In genomic region chr9:110743456-110744323, GRCm38 (mm10) we compare ENCODE assay signal across 7 mouse cellular contexts. TPM values are rescaled to one million over a fixed set of nuclear protein-coding genes. Genes with fewer than 3 reads are reported as not detected.
DNase-seq lines count a peak whose midpoint lies in the region; ATAC-seq and TF ChIP-seq lines count a peak whose summit lies in the region.

No protein-coding gene starts in this region.

- peaks cover 39% of the 10 kb centered on the region for H3K27me3 ChIP-seq in forebrain, postnatal 0 days (ENCODE audit: insufficient read depth, low read length)
- H3K27me3 ChIP-seq in kidney, embryonic 16.5 days (ENCODE audit: insufficient read depth, low read length), result no peaks in the 10 kb centered on the region; the same call in none of the 2 replicates
- peaks cover 23% of the 10 kb centered on the region for H3K27me3 ChIP-seq in midbrain, embryonic 11.5 days (ENCODE audit: control insufficient read depth, insufficient read depth, low read length)

- WGBS in forebrain, postnatal 0 days, result 4% methylated on average over 52 of the region's 63 CpGs
- WGBS in kidney, embryonic 16.5 days, result 5% methylated on average over 47 of the region's 63 CpGs
- 2% methylated on average over 50 of the region's 63 CpGs for WGBS in midbrain, embryonic 11.5 days

- H3K27ac ChIP-seq in forebrain, postnatal 0 days (ENCODE audit: low read depth, low read length), result no peak overlapping the region
- H3K27ac ChIP-seq in kidney, embryonic 16.5 days (ENCODE audit: low read length), result peak overlapping the region; percentile 85
- H3K27ac ChIP-seq in midbrain, embryonic 11.5 days (ENCODE audit: low read depth, low read length), result peak overlapping the region; percentile 44; the same call in 1 of the 2 replicates

- H3K9ac ChIP-seq in forebrain, postnatal 0 days, result peak overlapping the region; percentile 56
- peak overlapping the region; percentile 83 for H3K9ac ChIP-seq in kidney, embryonic 16.5 days (replicated peaks; ENCODE audit: low read length)
- peak overlapping the region; percentile 81 for H3K9ac ChIP-seq in midbrain, embryonic 11.5 days (ENCODE audit: low read length)

- peak; percentile 13; the same call in 1 of the 2 replicates for ATAC-seq in forebrain, postnatal 0 days
- peak; percentile 16; the same call in 1 of the 2 replicates for ATAC-seq in kidney, embryonic 16.5 days (ENCODE audit: low FRiP score, low TSS enrichment)
- peak; percentile 74 for ATAC-seq in midbrain, embryonic 11.5 days (ENCODE audit: low FRiP score)
- ATAC-seq in megakaryocyte-erythroid progenitor cell, adult 5-6 weeks (replicated peaks; ENCODE audit: low FRiP score, low TSS enrichment, poor library complexity, severe bottlenecking), result no peak

- 0 out of 2 replicates have a peak, but pooled peaks cover 8% of the 10 kb centered on the region for H3K4me1 ChIP-seq in forebrain, postnatal 0 days (ENCODE audit: insufficient read depth)
- H3K4me1 ChIP-seq in kidney, embryonic 16.5 days (ENCODE audit: insufficient read depth, low read length), result peaks cover 49% of the 10 kb centered on the region
- H3K4me1 ChIP-seq in midbrain, embryonic 11.5 days (ENCODE audit: control insufficient read depth, insufficient read depth, low read length), result peaks cover 9% of the 10 kb centered on the region

- peak; percentile 22 for DNase-seq in urinary bladder, postnatal 14 days (ENCODE audit: low spot score)
- DNase-seq in urinary bladder, postnatal 10 days (ENCODE audit: low spot score), result no peak
- no peak for DNase-seq in forebrain, postnatal 0 days
- peak; percentile 95 for DNase-seq in midbrain, embryonic 11.5 days (ENCODE audit: low spot score, missing footprints)
- no peak for DNase-seq in cerebellum, postnatal 36 days

- no peaks in the 10 kb centered on the region for H3K9me3 ChIP-seq in forebrain, postnatal 0 days (ENCODE audit: low read length)
- H3K9me3 ChIP-seq in kidney, embryonic 16.5 days (ENCODE audit: low read length), result no peaks in the 10 kb centered on the region
- H3K9me3 ChIP-seq in midbrain, embryonic 11.5 days (ENCODE audit: control insufficient read depth, low read length), result no peaks in the 10 kb centered on the region

- TF ChIP-seq CTCF in forebrain, postnatal 0 days (IDR thresholded peaks at IDR 0.05; ENCODE audit: low read depth), result no peak

- H3K4me2 ChIP-seq in forebrain, postnatal 0 days (ENCODE audit: low read depth), result peak overlapping the region; percentile 98
- H3K4me2 ChIP-seq in kidney, embryonic 16.5 days (replicated peaks; ENCODE audit: low read depth, low read length), result peak overlapping the region; percentile 85
- H3K4me2 ChIP-seq in midbrain, embryonic 11.5 days, result peak overlapping the region; percentile 92

- H3K36me3 ChIP-seq in forebrain, postnatal 0 days (ENCODE audit: insufficient read depth), result no peaks in the 10 kb centered on the region
- H3K36me3 ChIP-seq in kidney, embryonic 16.5 days (ENCODE audit: insufficient read depth, low read length), result no peaks in the 10 kb centered on the region; the same call in 1 of the 2 replicates
- H3K36me3 ChIP-seq in midbrain, embryonic 11.5 days (ENCODE audit: control insufficient read depth, insufficient read depth, low read length), result no peaks in the 10 kb centered on the region

- H3K4me3 ChIP-seq in forebrain, postnatal 0 days (ENCODE audit: low read depth, low read length), result peak overlapping the region; percentile 58
- peak overlapping the region; percentile 72 for H3K4me3 ChIP-seq in kidney, embryonic 16.5 days (ENCODE audit: low read length)
- H3K4me3 ChIP-seq in midbrain, embryonic 11.5 days (ENCODE audit: low read depth, low read length), result peak overlapping the region; percentile 68

RNA-seq across cellular contexts. Expression of gene Myl3, which starts 2.0 kb away (rescaled TPM):
- 0.69 and 0.76 TPM in 2 replicates for total RNA-seq in forebrain, postnatal 0 days (2014; rRNA removed)
- 0.99 and 1.1 TPM in 2 replicates for polyA plus RNA-seq in forebrain, postnatal 0 days (2015; fragmentation: Nextera tagmentation; extraction: Ambion mirVana)
- polyA plus RNA-seq in kidney, embryonic 16.5 days (2015; fragmentation: Nextera tagmentation; extraction: Ambion mirVana), result 1.5 and 3.6 TPM in 2 replicates
- 0.48 and 0.63 TPM in 2 replicates for polyA plus RNA-seq in midbrain, embryonic 11.5 days (2014; fragmentation: Nextera tagmentation; extraction: Ambion mirVana)
- total RNA-seq in megakaryocyte-erythroid progenitor cell, adult 5-6 weeks (2014; fragmentation: Nextera tagmentation), result not detected in 2 replicates
- total RNA-seq in megakaryocyte-erythroid progenitor cell, adult 5-6 weeks (2017), result not detected in 2 replicates

RNA-seq across cellular contexts. Expression of gene Pth1r, which starts 3.3 kb away (rescaled TPM):
- 11.4 and 14.2 TPM in 2 replicates for total RNA-seq in forebrain, postnatal 0 days (2014; rRNA removed)
- polyA plus RNA-seq in forebrain, postnatal 0 days (2015; fragmentation: Nextera tagmentation; extraction: Ambion mirVana), result 7.8 and 8.7 TPM in 2 replicates
- polyA plus RNA-seq in kidney, embryonic 16.5 days (2015; fragmentation: Nextera tagmentation; extraction: Ambion mirVana), result 98.8 and 108 TPM in 2 replicates
- 17.0 and 20.3 TPM in 2 replicates for polyA plus RNA-seq in midbrain, embryonic 11.5 days (2014; fragmentation: Nextera tagmentation; extraction: Ambion mirVana)
- total RNA-seq in megakaryocyte-erythroid progenitor cell, adult 5-6 weeks (2014; fragmentation: Nextera tagmentation), result not detected in 2 replicates
- total RNA-seq in megakaryocyte-erythroid progenitor cell, adult 5-6 weeks (2017), result not detected in 2 replicates

RNA-seq across cellular contexts. Expression of gene Prss42, which starts 54.3 kb away (rescaled TPM):
- total RNA-seq in forebrain, postnatal 0 days (2014; rRNA removed), result not detected in 2 replicates
- polyA plus RNA-seq in forebrain, postnatal 0 days (2015; fragmentation: Nextera tagmentation; extraction: Ambion mirVana), result not detected in 2 replicates
- polyA plus RNA-seq in kidney, embryonic 16.5 days (2015; fragmentation: Nextera tagmentation; extraction: Ambion mirVana), result not detected in 2 replicates
- not detected in 2 replicates for polyA plus RNA-seq in midbrain, embryonic 11.5 days (2014; fragmentation: Nextera tagmentation; extraction: Ambion mirVana)
- not detected in 2 replicates for total RNA-seq in megakaryocyte-erythroid progenitor cell, adult 5-6 weeks (2014; fragmentation: Nextera tagmentation)
- total RNA-seq in megakaryocyte-erythroid progenitor cell, adult 5-6 weeks (2017), result not detected in 2 replicates

Comparison
In these comparisons a context has a peak if more than half of its experiments do, and no peak if none do; other contexts are left out.
1. DNase-seq: peak in urinary bladder, postnatal 14 days (single experiment) and midbrain, embryonic 11.5 days (single experiment); none in urinary bladder, postnatal 10 days (single experiment), forebrain, postnatal 0 days (single experiment) and cerebellum, postnatal 36 days (0 of 2).
2. Peak in every context shown above with its lines, with median percentiles within 50 percentile points of each other: H3K4me2 ChIP-seq, H3K4me3 ChIP-seq and H3K9ac ChIP-seq.